Mouse (Mus musculus): Measurements from ENCODE around the gene Spsb3.

DNA sequence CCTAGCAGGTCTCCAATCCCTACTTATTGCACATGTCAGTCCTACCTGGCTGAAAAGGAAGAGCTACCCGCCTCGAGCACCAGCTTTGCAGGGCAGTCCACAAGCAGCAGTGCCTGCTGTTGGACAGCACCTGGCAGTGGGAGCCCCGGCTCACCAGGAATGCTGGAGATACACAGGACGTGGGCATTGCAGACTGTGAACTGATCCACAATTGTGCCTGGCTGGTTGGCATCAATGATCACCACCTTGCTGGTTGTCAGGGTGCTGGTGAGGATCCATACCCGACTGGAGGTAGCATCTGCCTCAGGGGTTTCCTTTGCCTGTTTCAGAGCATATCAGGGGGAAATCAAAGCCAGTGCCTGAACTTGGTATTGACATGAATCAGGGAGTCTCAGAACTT lies 15.7 kb downstream of the Spsb3 start:
- TF ChIP-seq CTCF (IDR thresholded peaks at IDR 0.05; ENCODE audit: extremely low read depth, insufficient read depth, insufficient read length, insufficient replicate concordance) (no peak), POLR2A (IDR thresholded peaks at IDR 0.05; ENCODE audit: low read depth, low read length) (no peak)
